Mouse (Mus musculus): ENCODE results near the gene Gm6169. TPM values are rescaled to one million over a fixed set of nuclear protein-coding genes. Genes with fewer than 3 reads are reported as not detected.
"Not testable (repeated sequence)": the region's sequence is repeated elsewhere in the genome, so short reads cannot be mapped to it uniquely, and the experiment has no call there.

Gene Gm6169
- polyA plus RNA-seq, 1 experiment from 2014 or later, result 4.4 TPM

DNA sequence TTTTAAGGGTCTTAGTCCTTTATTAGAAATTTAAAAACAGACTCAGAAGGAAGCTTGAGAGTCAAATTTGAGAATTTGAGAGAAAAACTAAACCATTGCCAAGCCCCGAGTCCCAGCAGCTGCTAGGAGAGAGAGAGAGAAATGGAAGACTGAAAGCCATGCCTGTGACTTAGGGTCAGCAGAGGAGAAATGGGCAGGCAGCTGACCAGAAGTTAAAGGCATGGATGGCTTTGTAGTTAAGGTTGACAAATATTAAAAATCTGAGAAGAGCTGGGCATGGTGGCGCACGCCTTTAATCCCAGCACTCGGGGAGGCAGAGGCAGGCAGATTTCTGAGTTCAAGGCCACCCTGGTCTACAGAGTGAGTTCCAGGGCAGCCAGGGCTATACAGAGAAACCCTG, 8.7 kb upstream of the Gm6169 start:
- not testable (repeated sequence) for H3K27ac ChIP-seq (ENCODE audit: low read length); H3K9ac ChIP-seq (ENCODE audit: low read length); H3K4me3 ChIP-seq (ENCODE audit: low read length); H3K36me3 ChIP-seq (ENCODE audit: control insufficient read depth, insufficient read depth, low read length); H3K9me3 ChIP-seq (ENCODE audit: control insufficient read depth, low read length); H3K4me2 ChIP-seq (ENCODE audit: low read depth, low read length); H3K4me1 ChIP-seq (replicated peaks; ENCODE audit: control insufficient read depth, insufficient read depth, low read length); H3K27me3 ChIP-seq (ENCODE audit: control insufficient read depth, insufficient read depth, low read depth, low read length); ATAC-seq (ENCODE audit: low read depth)
- 91% methylated on average over 4 of the region's 4 CpGs for WGBS

DNA sequence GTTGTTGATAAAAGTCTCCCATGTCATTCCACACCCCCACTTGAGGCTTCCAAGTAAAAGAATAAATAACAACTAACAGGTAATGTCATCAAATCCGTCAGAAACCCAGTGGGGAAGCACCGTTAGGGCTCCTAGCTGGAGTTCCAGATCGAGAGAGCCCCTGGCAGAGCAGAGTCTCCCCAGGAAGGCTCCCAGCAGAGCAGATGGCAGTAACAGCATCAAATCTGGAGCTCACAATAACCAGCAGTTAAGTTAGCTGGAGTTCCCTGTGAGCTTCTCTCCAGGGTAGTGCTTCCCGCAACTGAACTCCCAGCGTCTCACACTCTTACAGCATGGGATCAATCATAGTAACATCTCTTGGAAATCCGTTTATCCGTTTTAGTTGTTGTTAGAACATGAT, 6.0 kb upstream of the Gm6169 start:
- WGBS, result 65% methylated on average over 7 of the region's 7 CpGs
- H3K36me3 ChIP-seq (ENCODE audit: control insufficient read depth, insufficient read depth, low read length), result no peaks in the 10 kb centered on the region

DNA sequence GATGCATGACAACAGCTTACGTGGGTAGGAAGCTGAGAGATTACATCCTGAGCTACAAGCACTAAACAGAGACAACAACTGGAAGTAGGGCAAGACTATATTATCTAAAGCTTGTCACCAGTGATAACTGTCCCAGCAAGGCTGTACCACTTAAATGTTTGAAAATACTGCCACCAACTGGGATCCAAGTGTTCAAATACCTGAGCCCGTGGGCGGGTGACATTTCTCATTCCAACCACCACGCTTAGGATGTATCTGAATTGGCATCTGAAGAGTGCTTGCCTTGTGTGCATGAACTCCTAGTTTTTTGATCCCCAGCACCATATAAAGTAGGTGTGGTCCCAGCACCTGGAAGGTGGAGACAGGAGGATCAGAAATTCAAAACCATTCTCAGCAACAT, 3.3 kb downstream of the Gm6169 start:
- Histone ChIP-seq H3K4me2 (ENCODE audit: low read depth, low read length) (no peak overlapping the region), H3K27ac (ENCODE audit: low read length) (no peak overlapping the region), H3K4me3 (ENCODE audit: low read length) (no peak overlapping the region), H3K9ac (ENCODE audit: low read length) (no peak overlapping the region), H3K27me3 (ENCODE audit: control insufficient read depth, insufficient read depth, low read depth, low read length) (no peaks in the 10 kb centered on the region), H3K36me3 (ENCODE audit: control insufficient read depth, insufficient read depth, low read length) (no peaks in the 10 kb centered on the region), H3K4me1 (replicated peaks; ENCODE audit: control insufficient read depth, insufficient read depth, low read length) (no peaks in the 10 kb centered on the region), H3K9me3 (ENCODE audit: control insufficient read depth, low read length) (no peaks in the 10 kb centered on the region)
- no peak for ATAC-seq (ENCODE audit: low read depth)
- 64% methylated on average over 4 of the region's 4 CpGs for WGBS

More for the DNA sequence above, 6.0 kb upstream of the Gm6169 start:
- Histone ChIP-seq H3K27ac (ENCODE audit: low read length) (no peak overlapping the region), H3K9me3 (ENCODE audit: control insufficient read depth, low read length) (no peaks in the 10 kb centered on the region), H3K4me1 (replicated peaks; ENCODE audit: control insufficient read depth, insufficient read depth, low read length) (no peaks in the 10 kb centered on the region), H3K4me2 (ENCODE audit: low read depth, low read length) (no peak overlapping the region), H3K9ac (ENCODE audit: low read length) (no peak overlapping the region), H3K4me3 (ENCODE audit: low read length) (no peak overlapping the region), H3K27me3 (ENCODE audit: control insufficient read depth, insufficient read depth, low read depth, low read length) (no peaks in the 10 kb centered on the region)
- no peak for ATAC-seq (ENCODE audit: low read depth)

DNA sequence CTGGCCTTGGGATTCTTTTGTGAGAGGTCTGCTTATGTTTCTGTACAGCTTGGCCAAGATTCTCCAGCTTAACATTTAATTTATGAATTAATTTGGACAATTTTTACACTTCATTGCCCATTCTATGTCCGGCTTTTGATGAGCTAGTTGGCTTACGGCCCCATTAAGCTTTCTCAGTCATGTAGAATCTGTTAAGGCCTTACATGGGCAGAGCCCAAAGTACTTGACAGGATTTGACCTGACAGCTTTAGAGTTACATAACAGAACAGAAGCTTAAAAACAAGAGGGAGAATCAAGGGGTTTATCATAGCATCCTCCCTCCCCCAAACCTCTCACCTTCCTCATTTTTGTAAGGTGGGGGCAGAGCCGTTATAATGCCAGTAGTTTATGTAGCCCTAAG, 10.9 kb downstream of the Gm6169 start:
- WGBS, result 85% methylated on average over 3 of the region's 3 CpGs
- no peak overlapping the region for H3K4me3 ChIP-seq (ENCODE audit: low read length)
- no peak for ATAC-seq (ENCODE audit: low read depth)

DNA sequence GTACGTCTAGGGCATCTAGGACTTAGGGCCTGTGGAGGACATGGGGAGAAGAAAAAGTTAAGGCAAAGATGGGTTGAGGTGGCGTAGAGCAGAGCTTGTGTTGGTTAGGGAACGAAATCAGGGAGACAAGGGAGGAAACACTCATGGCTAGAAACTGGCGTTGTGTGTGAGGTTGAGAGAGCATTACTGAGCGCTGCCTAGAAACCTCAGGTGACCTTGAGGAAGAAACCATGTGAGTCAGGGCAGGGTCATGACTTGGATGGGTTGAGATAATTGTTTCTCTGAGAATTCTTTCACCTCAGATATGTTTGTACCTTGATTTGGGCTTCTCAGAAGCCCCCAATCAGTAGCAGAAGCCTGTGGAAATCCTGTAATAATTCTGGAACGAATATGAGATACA, 11.6 kb downstream of the Gm6169 start:
- Histone ChIP-seq H3K36me3 (ENCODE audit: control insufficient read depth, insufficient read depth, low read length) (no peaks in the 10 kb centered on the region), H3K9me3 (ENCODE audit: control insufficient read depth, low read length) (no peaks in the 10 kb centered on the region), H3K4me2 (ENCODE audit: low read depth, low read length) (no peak overlapping the region), H3K27ac (ENCODE audit: low read length) (no peak overlapping the region), H3K9ac (ENCODE audit: low read length) (no peak overlapping the region), H3K4me1 (replicated peaks; ENCODE audit: control insufficient read depth, insufficient read depth, low read length) (no peaks in the 10 kb centered on the region), H3K27me3 (ENCODE audit: control insufficient read depth, insufficient read depth, low read depth, low read length) (no peaks in the 10 kb centered on the region), H3K4me3 (ENCODE audit: low read length) (no peak overlapping the region)
- ATAC-seq (ENCODE audit: low read depth), result no peak
- 89% methylated on average over 6 of the region's 6 CpGs for WGBS

More for the DNA sequence above, 10.9 kb downstream of the Gm6169 start:
- H3K36me3 ChIP-seq (ENCODE audit: control insufficient read depth, insufficient read depth, low read length), result no peaks in the 10 kb centered on the region
- no peaks in the 10 kb centered on the region for H3K4me1 ChIP-seq (replicated peaks; ENCODE audit: control insufficient read depth, insufficient read depth, low read length)
- H3K27me3 ChIP-seq (ENCODE audit: control insufficient read depth, insufficient read depth, low read depth, low read length), result no peaks in the 10 kb centered on the region
- H3K9me3 ChIP-seq (ENCODE audit: control insufficient read depth, low read length), result no peaks in the 10 kb centered on the region
- H3K27ac ChIP-seq (ENCODE audit: low read length), result no peak overlapping the region
- no peak overlapping the region for H3K9ac ChIP-seq (ENCODE audit: low read length)
- no peak overlapping the region for H3K4me2 ChIP-seq (ENCODE audit: low read depth, low read length)

DNA sequence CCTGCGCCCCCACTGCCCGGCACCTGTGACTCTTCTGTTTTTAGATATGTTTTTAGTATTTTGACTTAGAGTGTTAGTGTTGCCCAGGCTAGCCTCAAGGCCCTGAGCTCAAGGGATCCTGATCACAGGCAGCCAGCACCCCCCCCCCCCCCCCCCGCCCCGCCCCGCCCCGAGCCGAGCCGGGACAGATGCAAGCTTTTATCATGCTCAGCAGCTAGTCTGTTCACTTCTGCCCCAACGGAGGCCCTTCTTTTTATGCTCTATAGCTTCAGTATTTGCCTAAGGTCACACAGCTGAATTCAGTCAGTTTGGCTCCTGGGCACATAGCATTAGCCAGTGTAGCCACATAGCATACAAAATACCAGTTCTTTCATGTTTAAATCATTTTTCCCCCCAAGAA, 12.7 kb downstream of the Gm6169 start:
- Histone ChIP-seq H3K27ac (ENCODE audit: low read length) (no peak overlapping the region), H3K27me3 (ENCODE audit: control insufficient read depth, insufficient read depth, low read depth, low read length) (no peaks in the 10 kb centered on the region), H3K9ac (ENCODE audit: low read length) (no peak overlapping the region), H3K4me1 (replicated peaks; ENCODE audit: control insufficient read depth, insufficient read depth, low read length) (no peaks in the 10 kb centered on the region), H3K36me3 (ENCODE audit: control insufficient read depth, insufficient read depth, low read length) (no peaks in the 10 kb centered on the region), H3K4me2 (ENCODE audit: low read depth, low read length) (no peak overlapping the region), H3K9me3 (ENCODE audit: control insufficient read depth, low read length) (no peaks in the 10 kb centered on the region), H3K4me3 (ENCODE audit: low read length) (no peak overlapping the region)
- WGBS, result 64% methylated on average over 4 of the region's 9 CpGs
- no peak for ATAC-seq (ENCODE audit: low read depth)

DNA sequence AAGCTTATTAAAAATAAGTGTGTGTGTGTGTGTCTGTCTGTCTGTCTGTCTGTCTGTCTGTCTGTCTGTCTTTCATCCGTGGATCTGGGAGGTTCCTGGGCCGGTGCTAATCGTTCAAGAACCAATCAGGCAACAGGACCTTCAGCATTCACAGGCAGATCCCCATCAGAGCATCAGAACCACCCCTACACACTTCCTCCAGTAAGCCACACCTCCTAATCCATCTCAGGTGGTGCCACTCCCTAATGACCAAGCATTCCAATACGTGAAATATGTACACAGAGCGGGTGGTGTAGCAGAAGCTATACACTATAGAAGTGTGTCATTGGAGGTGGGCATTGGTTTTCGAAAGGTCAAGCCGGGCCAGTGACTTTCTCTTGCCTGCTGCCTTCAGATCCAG, 16.6 kb downstream of the Gm6169 start:
- Histone ChIP-seq H3K9ac (ENCODE audit: low read length) (no peak overlapping the region), H3K4me1 (replicated peaks; ENCODE audit: control insufficient read depth, insufficient read depth, low read length) (no peaks in the 10 kb centered on the region), H3K4me2 (ENCODE audit: low read depth, low read length) (no peak overlapping the region), H3K4me3 (ENCODE audit: low read length) (no peak overlapping the region), H3K27ac (ENCODE audit: low read length) (no peak overlapping the region), H3K27me3 (ENCODE audit: control insufficient read depth, insufficient read depth, low read depth, low read length) (no peaks in the 10 kb centered on the region), H3K9me3 (ENCODE audit: control insufficient read depth, low read length) (no peaks in the 10 kb centered on the region), H3K36me3 (ENCODE audit: control insufficient read depth, insufficient read depth, low read length) (no peaks in the 10 kb centered on the region)
- ATAC-seq (ENCODE audit: low read depth), result no peak
- 78% methylated on average over 7 of the region's 7 CpGs for WGBS

DNA sequence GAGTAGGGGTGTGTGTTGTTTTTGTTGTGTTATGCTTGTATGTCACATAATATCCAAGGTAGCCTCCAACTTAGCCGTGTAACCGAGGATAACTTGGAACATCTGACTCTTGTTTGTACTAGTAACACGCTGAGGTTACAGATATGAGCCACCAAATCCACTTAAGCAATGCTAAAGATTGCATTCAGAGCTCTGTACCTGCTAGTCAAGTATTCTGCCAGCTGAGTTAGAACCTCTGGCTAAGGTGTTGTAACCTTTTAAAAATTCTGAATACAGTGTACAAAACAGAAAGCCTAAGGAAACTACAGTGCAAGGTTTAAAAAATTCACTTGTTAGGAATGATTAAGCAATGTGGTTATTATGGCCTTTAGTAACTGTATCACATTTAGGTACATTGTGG, 18.4 kb downstream of the Gm6169 start:
- WGBS, result 78% methylated on average over 3 of the region's 3 CpGs
- no peak for ATAC-seq (ENCODE audit: low read depth)

DNA sequence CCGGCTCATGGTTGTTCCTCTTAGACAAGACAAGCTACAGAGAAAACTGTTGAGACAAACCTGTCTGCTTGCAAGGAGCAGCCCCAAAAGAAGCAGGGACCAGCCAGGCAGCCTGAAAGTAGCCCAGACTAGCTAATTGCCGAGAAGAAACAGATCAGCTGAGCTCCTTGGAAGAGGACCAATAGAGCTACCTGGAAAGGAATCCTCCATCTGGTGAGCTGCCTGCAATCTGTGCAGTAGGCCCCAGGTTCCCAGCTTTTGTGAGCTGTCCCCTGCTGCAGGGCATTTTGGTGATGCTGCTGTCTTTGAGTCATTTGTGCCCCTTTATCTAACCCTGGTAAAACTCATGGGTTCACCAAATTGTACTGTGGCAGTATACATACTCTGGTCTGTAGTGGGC, 18.8 kb downstream of the Gm6169 start:
- no peak for ATAC-seq (ENCODE audit: low read depth)
- no peaks in the 10 kb centered on the region for H3K27me3 ChIP-seq (ENCODE audit: control insufficient read depth, insufficient read depth, low read depth, low read length)
- no peaks in the 10 kb centered on the region for H3K4me1 ChIP-seq (replicated peaks; ENCODE audit: control insufficient read depth, insufficient read depth, low read length)
- H3K4me3 ChIP-seq (ENCODE audit: low read length), result no peak overlapping the region
- no peaks in the 10 kb centered on the region for H3K9me3 ChIP-seq (ENCODE audit: control insufficient read depth, low read length)
- H3K4me2 ChIP-seq (ENCODE audit: low read depth, low read length), result no peak overlapping the region
- WGBS, result 81% methylated on average over 2 of the region's 2 CpGs
- H3K9ac ChIP-seq (ENCODE audit: low read length), result no peak overlapping the region
- no peaks in the 10 kb centered on the region for H3K36me3 ChIP-seq (ENCODE audit: control insufficient read depth, insufficient read depth, low read length)
- H3K27ac ChIP-seq (ENCODE audit: low read length), result no peak overlapping the region

More for the DNA sequence above, 18.4 kb downstream of the Gm6169 start:
- Histone ChIP-seq H3K4me1 (replicated peaks; ENCODE audit: control insufficient read depth, insufficient read depth, low read length) (no peaks in the 10 kb centered on the region), H3K4me2 (ENCODE audit: low read depth, low read length) (no peak overlapping the region), H3K9ac (ENCODE audit: low read length) (no peak overlapping the region), H3K9me3 (ENCODE audit: control insufficient read depth, low read length) (no peaks in the 10 kb centered on the region), H3K27ac (ENCODE audit: low read length) (no peak overlapping the region), H3K36me3 (ENCODE audit: control insufficient read depth, insufficient read depth, low read length) (no peaks in the 10 kb centered on the region), H3K4me3 (ENCODE audit: low read length) (no peak overlapping the region), H3K27me3 (ENCODE audit: control insufficient read depth, insufficient read depth, low read depth, low read length) (no peaks in the 10 kb centered on the region)

DNA sequence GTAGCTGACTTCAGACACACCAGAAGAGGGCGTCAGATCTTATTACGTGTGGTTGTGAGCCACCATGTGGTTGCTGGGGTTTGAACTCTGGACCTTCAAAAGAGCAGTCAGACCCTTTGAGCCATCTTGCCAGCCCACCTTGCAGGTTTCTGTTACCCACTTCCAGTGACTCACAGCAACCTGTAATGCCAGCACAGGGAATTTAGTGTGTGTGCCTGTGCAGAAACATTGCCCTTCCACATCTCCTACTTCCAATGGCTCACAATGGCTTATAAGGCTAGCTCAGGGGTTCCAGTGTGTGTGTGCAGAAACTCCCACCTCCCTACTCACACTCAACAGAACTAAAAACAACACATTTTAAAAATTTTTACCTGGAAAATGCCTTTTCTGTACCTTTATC, 21.5 kb downstream of the Gm6169 start:
- H3K4me3 ChIP-seq (ENCODE audit: low read length), result no peak overlapping the region

More for the DNA sequence above, 21.5 kb downstream of the Gm6169 start:
- no peaks in the 10 kb centered on the region for H3K4me1 ChIP-seq (replicated peaks; ENCODE audit: control insufficient read depth, insufficient read depth, low read length)
- 85% methylated on average over 2 of the region's 2 CpGs for WGBS
- no peak overlapping the region for H3K27ac ChIP-seq (ENCODE audit: low read length)
- no peak for ATAC-seq (ENCODE audit: low read depth)
- H3K9ac ChIP-seq (ENCODE audit: low read length), result no peak overlapping the region
- H3K4me2 ChIP-seq (ENCODE audit: low read depth, low read length), result no peak overlapping the region
- peaks cover 6% of the 10 kb centered on the region for H3K27me3 ChIP-seq (ENCODE audit: control insufficient read depth, insufficient read depth, low read depth, low read length)
- no peaks in the 10 kb centered on the region for H3K36me3 ChIP-seq (ENCODE audit: control insufficient read depth, insufficient read depth, low read length)
- no peaks in the 10 kb centered on the region for H3K9me3 ChIP-seq (ENCODE audit: control insufficient read depth, low read length)
